Mouse (Mus musculus) hindbrain, postnatal 0 days (tissue): Measurements from ENCODE around the gene Atp6v0e2. TPM values are rescaled to one million over a fixed set of nuclear protein-coding genes. Genes with fewer than 3 reads are reported as not detected.
A peak's percentile ranks its signal among the peaks of the same experiment; 100 is the strongest.

Source experiments
- ATAC-seq: fragments of 200-750 bp; cut with Nextera tagmentation; 2 replicates; pipeline ENCODE4 v1.8.0; 2017; ENCODE audit warnings: mild to moderate bottlenecking, moderate TSS enrichment, moderate library complexity
- DNase-seq: peaks from one replicate; pipeline ENCODE4 v3.0.0-alpha.2; 2015; ENCODE audit warnings: low spot score
- H3K27ac ChIP-seq: fragments of 300-500 bp; sonication (generic); 2 replicates; pipeline ENCODE4 v1.5.1; 2014; ENCODE audit warnings: mild to moderate bottlenecking
- H3K27me3 ChIP-seq: fragments of 300-500 bp; sonication (generic); 2 replicates; pipeline ENCODE4 v1.6.1; 2014; ENCODE audit warnings: low read length, mixed read lengths; ENCODE audit not compliant: insufficient read depth
- H3K36me3 ChIP-seq: fragments of 300-500 bp; sonication (generic); 2 replicates; pipeline ENCODE4 v1.6.1; 2014; ENCODE audit warnings: low read length, mixed read lengths; ENCODE audit not compliant: insufficient read depth
- H3K4me1 ChIP-seq: fragments of 300-500 bp; sonication (generic); 2 replicates; pipeline ENCODE4 v1.6.1; 2014; ENCODE audit warnings: antibody characterized with exemption, low read length, mixed read lengths; ENCODE audit not compliant: insufficient read depth
- H3K4me2 ChIP-seq: fragments of 300-500 bp; sonication (generic); 2 replicates; pipeline ENCODE4 v1.6.1; 2014; ENCODE audit warnings: low read depth, mild to moderate bottlenecking, low read length, moderate library complexity, mixed read lengths
- H3K4me3 ChIP-seq: fragments of 300-500 bp; sonication (generic); 2 replicates; pipeline ENCODE4 v1.5.1; 2014; ENCODE audit warnings: low read length
- H3K9ac ChIP-seq: fragments of 300-500 bp; sonication (generic); replicated peaks from 2 replicates; pipeline ENCODE4 v1.6.1; 2014; ENCODE audit warnings: mild to moderate bottlenecking, low read length, moderate library complexity, mixed read lengths
- H3K9me3 ChIP-seq: fragments of 300-500 bp; sonication (generic); 2 replicates; pipeline ENCODE4 v1.6.1; 2016; ENCODE audit warnings: low read length, mixed read lengths
- CTCF ChIP-seq: IDR thresholded peaks from 2 replicates; pipeline ENCODE4 v1.5.1; 2016; ENCODE audit warnings: antibody characterized with exemption, control low read depth, low read depth
- WGBS: fragments of 180-500 bp; shearing (Covaris S2); extraction: QIAGEN DNeasy Blood & Tissue Kit; methylation state at CpG from one replicate; pipeline ENCODE4 v1.1.7; 2014; 5-methylcytosine and 5-hydroxymethylcytosine counted together
- polyA plus RNA-seq: library from polyadenylated mRNA; unstranded; fragments of >200 nt; fragmentation: Nextera tagmentation; extraction: Ambion mirVana; gene quantifications from 2 replicates; pipeline ENCODE4 v1.2.1, GENCODE M21; 2015
- total RNA-seq: library from RNA; depleted of rRNA; stranded (reverse); fragments of >200 nt; gene quantifications from 2 replicates; pipeline ENCODE4 v1.2.3, GENCODE M21; 2014

The Atp6v0e2 gene
- total and polyA plus RNA-seq, 2 experiments from 2014 or later, result 443 to 455 TPM

GRCm38 (mm10) chr6:48529261-48529660 is 8.2 kb upstream of the Atp6v0e2 start:
- WGBS, result 82% methylated on average over 14 of the region's 14 CpGs
- TF ChIP-seq CTCF, result peak; percentile 38
- H3K36me3 ChIP-seq, result peaks cover 8% of the 10 kb centered on the region; the same call in 1 of the 2 replicates
- H3K4me1 ChIP-seq, result no peaks in the 10 kb centered on the region
- H3K4me3 ChIP-seq, result no peak overlapping the region
- no peak overlapping the region for H3K27ac ChIP-seq
- H3K9ac ChIP-seq, result no peak overlapping the region
- no peaks in the 10 kb centered on the region for H3K9me3 ChIP-seq
- ATAC-seq (no peak), DNase-seq (no peak)
- no peak overlapping the region for H3K4me2 ChIP-seq
- H3K27me3 ChIP-seq, result no peaks in the 10 kb centered on the region

- WGBS, result 75% methylated on average over 16 of the region's 16 CpGs
- ATAC-seq, result no peak
Observed at GRCm38 (mm10) chr6:48529871-48530440, 7.5 kb upstream of the Atp6v0e2 start.

GRCm38 (mm10) chr6:48530862-48531261 is 6.6 kb upstream of the Atp6v0e2 start:
- Histone ChIP-seq H3K27ac (no peak overlapping the region), H3K4me2 (no peak overlapping the region), H3K4me3 (no peak overlapping the region), H3K9ac (no peak overlapping the region), H3K9me3 (no peaks in the 10 kb centered on the region), H3K4me1 (no peaks in the 10 kb centered on the region), H3K36me3 (peaks cover 8% of the 10 kb centered on the region; the same call in 1 of the 2 replicates), H3K27me3 (no peaks in the 10 kb centered on the region)
- ATAC-seq, result no peak
- WGBS, result 70% methylated on average over 2 of the region's 2 CpGs
- DNase-seq, result no peak
- no peak for TF ChIP-seq CTCF

More at GRCm38 (mm10) chr6:48529871-48530440, 7.5 kb upstream of the Atp6v0e2 start:
- Histone ChIP-seq H3K4me3 (no peak overlapping the region), H3K9me3 (no peaks in the 10 kb centered on the region), H3K4me2 (no peak overlapping the region), H3K9ac (no peak overlapping the region), H3K27me3 (no peaks in the 10 kb centered on the region), H3K27ac (no peak overlapping the region), H3K36me3 (peaks cover 8% of the 10 kb centered on the region; the same call in 1 of the 2 replicates), H3K4me1 (no peaks in the 10 kb centered on the region)
- no peak for TF ChIP-seq CTCF
- DNase-seq, result no peak

- no peak for DNase-seq
- Histone ChIP-seq H3K4me1 (peaks cover 13% of the 10 kb centered on the region), H3K9ac (no peak overlapping the region), H3K27ac (no peak overlapping the region), H3K4me3 (no peak overlapping the region), H3K27me3 (no peaks in the 10 kb centered on the region), H3K4me2 (no peak overlapping the region), H3K9me3 (no peaks in the 10 kb centered on the region), H3K36me3 (no peaks in the 10 kb centered on the region)
- WGBS, result 82% methylated on average over 2 of the region's 2 CpGs
- no peak for ATAC-seq
- TF ChIP-seq CTCF, result no peak
Observed at GRCm38 (mm10) chr6:48533475-48533874, 3.9 kb upstream of the Atp6v0e2 start.

- H3K36me3 ChIP-seq, result no peaks in the 10 kb centered on the region
- H3K27me3 ChIP-seq, result no peaks in the 10 kb centered on the region
- TF ChIP-seq CTCF, result no peak
- peaks cover 13% of the 10 kb centered on the region for H3K4me1 ChIP-seq
- no peak overlapping the region for H3K4me2 ChIP-seq
- no peak overlapping the region for H3K9ac ChIP-seq
- H3K9me3 ChIP-seq, result no peaks in the 10 kb centered on the region
- no peak overlapping the region for H3K4me3 ChIP-seq
- H3K27ac ChIP-seq, result no peak overlapping the region
- ATAC-seq (no peak), DNase-seq (no peak)
- WGBS, result 79% methylated on average over 8 of the region's 8 CpGs
Observed at GRCm38 (mm10) chr6:48534913-48535312, 2.5 kb upstream of the Atp6v0e2 start.

GRCm38 (mm10) chr6:48536091-48536490 is 1.3 kb upstream of the Atp6v0e2 start:
- no peak overlapping the region for H3K4me3 ChIP-seq
- peaks cover 13% of the 10 kb centered on the region for H3K4me1 ChIP-seq
- no peak overlapping the region for H3K9ac ChIP-seq
- 71% methylated on average over 4 of the region's 4 CpGs for WGBS
- H3K27me3 ChIP-seq, result no peaks in the 10 kb centered on the region
- ATAC-seq (no peak), DNase-seq (no peak)
- H3K9me3 ChIP-seq, result no peaks in the 10 kb centered on the region
- H3K36me3 ChIP-seq, result peaks cover 8% of the 10 kb centered on the region; the same call in 1 of the 2 replicates
- H3K27ac ChIP-seq, result no peak overlapping the region
- TF ChIP-seq CTCF, result no peak
- no peak overlapping the region for H3K4me2 ChIP-seq
